Mouse (Mus musculus): Measurements from ENCODE around the gene Six5. TPM values are rescaled to one million over a fixed set of nuclear protein-coding genes. Genes with fewer than 3 reads are reported as not detected.

The Six5 gene
- polyA plus RNA-seq, 1 experiment: 9.8 TPM

DNA sequence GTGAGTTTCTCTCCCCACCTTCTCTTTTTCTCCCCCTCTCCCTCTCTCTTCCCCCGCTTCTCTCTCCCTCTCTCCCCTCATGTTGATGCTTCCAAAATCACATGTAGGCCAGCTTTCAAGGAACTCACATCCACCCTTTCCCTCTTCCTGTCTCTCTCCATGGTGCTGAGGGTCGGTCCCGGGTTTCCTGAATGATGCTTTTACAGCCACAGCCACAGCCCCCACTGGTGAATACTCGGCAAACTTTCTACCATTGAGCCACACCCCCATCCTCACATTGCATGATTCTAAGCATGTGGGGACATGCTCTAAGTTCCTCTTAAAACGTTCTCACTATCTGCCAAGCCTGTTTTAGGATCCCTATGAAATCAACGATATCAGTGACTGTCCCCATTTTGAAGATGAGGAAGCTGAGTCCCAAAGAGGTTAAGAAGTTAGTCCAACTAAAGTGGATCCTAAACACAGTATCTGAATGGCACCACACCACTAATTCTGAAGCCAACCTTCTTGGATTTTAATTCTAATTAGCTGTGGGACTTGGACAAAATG is 53.2 kb downstream of the Six5 start:
- DNase-seq (ENCODE audit: low read depth in 1 of 2, low spot score in 2 of 2): no peak
- 54% methylated on average over 6 of the region's 6 CpGs for WGBS
- no peak for TF ChIP-seq CTCF (IDR thresholded peaks at IDR 0.05; ENCODE audit: extremely low read depth, insufficient read depth, insufficient read length, insufficient replicate concordance)
- TF ChIP-seq POLR2A (IDR thresholded peaks at IDR 0.05; ENCODE audit: low read depth, low read length): no peak
- Histone ChIP-seq H3K4me3 (ENCODE audit: extremely low read depth, insufficient read depth, insufficient read length) (no peak overlapping the region), H3K4me1 (ENCODE audit: control insufficient read depth, insufficient read depth, insufficient read length) (peaks cover 7% of the 10 kb centered on the region; the same call in 1 of the 2 replicates), H3K27ac (ENCODE audit: insufficient read depth, low read length) (no peak overlapping the region), H3K36me3 (ENCODE audit: control insufficient read depth, insufficient read depth, low read length) (peaks cover 3% of the 10 kb centered on the region; the same call in 1 of the 2 replicates), H3K27me3 (ENCODE audit: control insufficient read depth, insufficient read depth, low read length) (no peaks in the 10 kb centered on the region)

Other genes with a start within 250 kb of the Six5 start
- 93.4 and 164 TPM in 2 replicates for gene Pglyrp1, start 223.3 kb upstream of the Six5 start, polyA plus RNA-seq (2012; rRNA removed)
- 13.0 and 25.5 TPM in 2 replicates for gene Ccdc61, start 184.2 kb upstream of the Six5 start, polyA plus RNA-seq (2012; rRNA removed)
- gene Nova2, start 168.7 kb upstream of the Six5 start, polyA plus RNA-seq (2012; rRNA removed): 0.68 and 0.90 TPM in 2 replicates
- gene Nanos2, start 107.2 kb upstream of the Six5 start, polyA plus RNA-seq (2012; rRNA removed): not detected in 2 replicates
- gene Mypop, start 103.3 kb upstream of the Six5 start, polyA plus RNA-seq (2012; rRNA removed): 2.5 and 4.0 TPM in 2 replicates
- 23.8 and 32.9 TPM in 2 replicates for gene Irf2bp1, start 90.5 kb upstream of the Six5 start, polyA plus RNA-seq (2012; rRNA removed)
- gene Foxa3, start 71.1 kb upstream of the Six5 start, polyA plus RNA-seq (2012; rRNA removed): 0.38 and 0.49 TPM in 2 replicates
- 67.2 and 88.3 TPM in 2 replicates for gene Sympk, start 70.2 kb upstream of the Six5 start, polyA plus RNA-seq (2012; rRNA removed)
- gene Rsph6a, start 39.9 kb upstream of the Six5 start, polyA plus RNA-seq (2012; rRNA removed): 0.06 TPM in 1 of 2 replicates, not detected in the other
- gene Dmwd, start 18.4 kb upstream of the Six5 start, polyA plus RNA-seq (2012; rRNA removed): 26.6 and 31.9 TPM in 2 replicates
- 175 and 182 TPM in 2 replicates for gene Dmpk, start 10.7 kb upstream of the Six5 start, polyA plus RNA-seq (2012; rRNA removed)
- 0.02 TPM in 1 of 2 replicates, not detected in the other for gene Gm4969, start 23.8 kb downstream of the Six5 start, polyA plus RNA-seq (2012; rRNA removed)
- 15.4 and 16.5 TPM in 2 replicates for gene Fbxo46, start 25.3 kb downstream of the Six5 start, polyA plus RNA-seq (2012; rRNA removed)
- 7.7 and 12.3 TPM in 2 replicates for gene Qpctl, start 54.7 kb downstream of the Six5 start, polyA plus RNA-seq (2012; rRNA removed)
- gene Snrpd2, start 55.1 kb downstream of the Six5 start, polyA plus RNA-seq (2012; rRNA removed): 17.0 and 19.0 TPM in 2 replicates
- 0.07 and 0.08 TPM in 2 replicates for gene Gipr, start 71.5 kb downstream of the Six5 start, polyA plus RNA-seq (2012; rRNA removed)
- gene Eml2, start 81.8 kb downstream of the Six5 start, polyA plus RNA-seq (2012; rRNA removed): 27.4 and 27.9 TPM in 2 replicates
- gene Gpr4, start 117.9 kb downstream of the Six5 start, polyA plus RNA-seq (2012; rRNA removed): 6.5 and 9.3 TPM in 2 replicates
- gene Opa3, start 133.7 kb downstream of the Six5 start, polyA plus RNA-seq (2012; rRNA removed): 14.7 and 17.7 TPM in 2 replicates
- gene Vasp, start 177.2 kb downstream of the Six5 start, polyA plus RNA-seq (2012; rRNA removed): 335 and 437 TPM in 2 replicates
- 2.1 and 3.3 TPM in 2 replicates for gene Ppm1n, start 185.5 kb downstream of the Six5 start, polyA plus RNA-seq (2012; rRNA removed)
- 7.7 and 9.1 TPM in 2 replicates for gene Rtn2, start 188.0 kb downstream of the Six5 start, polyA plus RNA-seq (2012; rRNA removed)
- gene Fosb, start 215.5 kb downstream of the Six5 start, polyA plus RNA-seq (2012; rRNA removed): 1.6 and 1.9 TPM in 2 replicates

All from spleen, adult 2 months (tissue).